Mouse (Mus musculus) midbrain, embryonic 14.5 days (tissue): ENCODE measurements around the gene Frrs1. TPM values are rescaled to one million over a fixed set of nuclear protein-coding genes. Genes with fewer than 3 reads are reported as not detected.
A peak's percentile ranks its signal among the peaks of the same experiment; 100 is the strongest.

Experiments used
- ATAC-seq: fragments of 200-750 bp; cut with Nextera tagmentation; 2 replicates; pipeline ENCODE4 v1.8.0; 2017; ENCODE audit warnings: moderate number of reproducible peaks, moderate library complexity; ENCODE audit not compliant: low FRiP score, low TSS enrichment
- DNase-seq: peaks from one replicate; pipeline ENCODE4 v3.0.0-alpha.2; 2015
- H3K27ac ChIP-seq: fragments of 300-500 bp; sonication (generic); replicated peaks from 2 replicates; pipeline ENCODE4 v1.5.1; 2014; ENCODE audit warnings: mild to moderate bottlenecking, low read depth, low read length, moderate library complexity
- H3K27me3 ChIP-seq: fragments of 300-500 bp; sonication (generic); 2 replicates; pipeline ENCODE4 v1.6.1; 2014; ENCODE audit warnings: low read length, control low read depth, mixed read lengths; ENCODE audit not compliant: control insufficient read depth, insufficient read depth
- H3K36me3 ChIP-seq: fragments of 300-500 bp; sonication (generic); 2 replicates; pipeline ENCODE4 v1.6.1; 2014; ENCODE audit warnings: low read length, control low read depth; ENCODE audit not compliant: control insufficient read depth, insufficient read depth
- H3K4me1 ChIP-seq: fragments of 300-500 bp; sonication (generic); 2 replicates; pipeline ENCODE4 v1.6.1; 2014; ENCODE audit warnings: mild to moderate bottlenecking, antibody characterized with exemption, low read length, control low read depth; ENCODE audit not compliant: control insufficient read depth, insufficient read depth
- H3K4me2 ChIP-seq: fragments of 300-500 bp; sonication (generic); 2 replicates; pipeline ENCODE4 v1.6.1; 2014; ENCODE audit warnings: mild to moderate bottlenecking, low read length, moderate library complexity
- H3K4me3 ChIP-seq: fragments of 300-500 bp; sonication (generic); replicated peaks from 2 replicates; pipeline ENCODE4 v1.5.1; 2014; ENCODE audit warnings: low read depth, low read length
- H3K9ac ChIP-seq: fragments of 300-500 bp; sonication (generic); replicated peaks from 2 replicates; pipeline ENCODE4 v1.6.1; 2014; ENCODE audit warnings: mild to moderate bottlenecking, low read length, moderate library complexity
- H3K9me3 ChIP-seq: fragments of 300-500 bp; sonication (generic); 2 replicates; pipeline ENCODE4 v1.6.1; 2016; ENCODE audit warnings: low read length, control low read depth, mixed read lengths; ENCODE audit not compliant: control insufficient read depth
- WGBS: fragments of 180-500 bp; shearing (Covaris S2); extraction: QIAGEN DNeasy Blood & Tissue Kit; methylation state at CpG from one replicate; pipeline ENCODE4 v1.1.7; 2014; 5-methylcytosine and 5-hydroxymethylcytosine counted together
- polyA plus RNA-seq: library from polyadenylated mRNA; unstranded; fragments of >200 nt; fragmentation: Nextera tagmentation; extraction: Ambion mirVana; gene quantifications from 2 replicates; pipeline ENCODE4 v1.2.1, GENCODE M21; 2014

Frrs1 gene
- polyA plus RNA-seq, 1 experiment from 2014 or later: 5.6 TPM

DNA sequence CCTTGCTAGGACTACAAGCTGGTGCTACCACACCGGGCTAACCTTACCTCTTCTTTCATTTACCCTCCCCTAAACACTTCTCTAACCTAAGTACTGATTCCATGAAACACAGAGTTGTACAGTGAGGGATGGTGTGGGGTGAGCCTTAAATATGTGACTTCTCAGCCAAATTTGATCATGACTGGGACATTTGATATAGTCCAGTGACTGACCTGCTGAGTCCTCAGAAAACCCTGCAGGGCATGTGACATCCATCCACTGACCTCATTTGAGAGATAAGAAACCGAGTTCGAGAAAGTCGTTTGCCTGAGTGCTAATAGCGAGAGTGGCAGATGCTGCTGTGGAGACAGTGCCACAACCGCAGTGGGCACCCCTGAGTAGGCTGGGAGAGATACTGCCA, 55.1 kb downstream of the Frrs1 start:
- ATAC-seq: no peak
- 94% methylated on average over 6 of the region's 6 CpGs for WGBS
- no peaks in the 10 kb centered on the region for H3K27me3 ChIP-seq

DNA sequence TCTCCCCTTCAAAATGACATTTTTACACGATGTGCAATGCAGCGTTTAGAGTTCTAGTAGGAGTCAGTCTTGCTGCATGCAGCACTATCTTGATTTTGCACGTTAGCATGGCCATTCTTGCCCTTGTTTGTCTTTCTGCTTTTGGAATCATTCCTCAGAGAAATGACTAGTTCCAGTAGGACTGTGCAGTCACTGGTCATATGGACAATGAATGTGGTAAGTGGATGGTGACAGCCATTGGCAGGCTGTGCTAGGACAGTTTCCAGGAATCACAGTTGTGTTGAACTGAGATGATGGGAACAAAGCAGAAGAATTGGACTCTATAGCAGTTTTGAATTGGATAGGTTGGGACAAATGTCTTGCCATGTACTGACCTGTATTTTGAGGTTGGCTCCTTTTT, 55.7 kb downstream of the Frrs1 start:
- H3K27ac ChIP-seq: no peak overlapping the region
- no peak for ATAC-seq

More for the DNA sequence above, 55.1 kb downstream of the Frrs1 start:
- Histone ChIP-seq H3K4me1 (no peaks in the 10 kb centered on the region), H3K4me2 (no peak overlapping the region), H3K36me3 (no peaks in the 10 kb centered on the region), H3K9ac (no peak overlapping the region), H3K9me3 (no peaks in the 10 kb centered on the region), H3K4me3 (no peak overlapping the region), H3K27ac (no peak overlapping the region)
- no peak for DNase-seq

DNA sequence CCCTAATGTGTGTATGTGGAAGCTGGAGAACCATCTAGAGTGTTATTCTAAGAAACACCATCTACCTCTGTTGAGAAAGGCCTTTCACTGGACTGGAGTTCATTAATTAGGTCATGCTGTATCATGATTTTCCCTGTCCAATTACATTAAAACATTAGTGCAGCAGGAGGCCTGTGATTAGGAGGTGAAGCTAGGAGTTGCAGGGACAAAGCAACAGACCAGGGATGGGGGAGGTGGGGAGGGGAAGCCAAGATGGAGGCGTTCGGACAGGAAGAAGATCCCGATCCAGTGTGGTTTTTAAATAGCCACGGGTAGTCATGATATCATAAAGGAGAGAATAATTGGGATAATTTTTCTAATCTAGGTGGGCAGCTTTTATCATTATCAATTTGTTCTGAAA, 57.8 kb downstream of the Frrs1 start:
- Histone ChIP-seq H3K4me2 (no peak overlapping the region), H3K4me3 (no peak overlapping the region), H3K27ac (no peak overlapping the region), H3K27me3 (no peaks in the 10 kb centered on the region), H3K36me3 (no peaks in the 10 kb centered on the region), H3K9me3 (no peaks in the 10 kb centered on the region), H3K4me1 (no peaks in the 10 kb centered on the region), H3K9ac (no peak overlapping the region)
- 93% methylated on average over 4 of the region's 4 CpGs for WGBS
- no peak for DNase-seq
- no peak for ATAC-seq

More for the DNA sequence above, 55.7 kb downstream of the Frrs1 start:
- Histone ChIP-seq H3K27me3 (no peaks in the 10 kb centered on the region), H3K9me3 (no peaks in the 10 kb centered on the region), H3K9ac (no peak overlapping the region), H3K4me1 (no peaks in the 10 kb centered on the region), H3K4me2 (no peak overlapping the region), H3K4me3 (no peak overlapping the region), H3K36me3 (no peaks in the 10 kb centered on the region)
- no peak for DNase-seq
- WGBS: 77% methylated on average over 3 of the region's 3 CpGs

DNA sequence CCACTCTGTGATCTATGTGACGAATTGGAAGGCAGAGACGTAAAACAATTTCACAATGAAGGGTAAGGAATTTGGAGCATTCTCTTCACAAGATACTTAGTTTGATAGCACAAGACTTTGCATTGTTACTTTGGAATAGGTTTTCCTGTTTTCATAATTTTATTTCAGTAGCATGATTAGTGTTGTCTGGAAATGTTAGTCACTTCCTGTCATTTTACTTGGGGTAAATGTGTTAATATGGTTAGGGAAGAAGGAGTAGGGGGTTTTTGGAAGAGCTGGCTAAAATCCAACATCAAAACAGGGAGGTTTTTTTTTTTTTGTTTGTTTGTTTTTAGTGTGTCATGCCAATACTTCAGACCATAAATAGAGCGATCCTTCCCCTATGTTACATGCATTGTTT, 62.3 kb downstream of the Frrs1 start:
- no peak overlapping the region for H3K9ac ChIP-seq
- 0 out of 2 replicates have a peak, but pooled peaks cover 4% of the 10 kb centered on the region for H3K36me3 ChIP-seq
- no peak overlapping the region for H3K4me3 ChIP-seq
- H3K4me2 ChIP-seq: no peak overlapping the region
- DNase-seq (no peak), ATAC-seq (no peak)
- H3K4me1 ChIP-seq: no peaks in the 10 kb centered on the region
- no peaks in the 10 kb centered on the region for H3K9me3 ChIP-seq
- WGBS: 86% methylated on average over 3 of the region's 3 CpGs
- no peak overlapping the region for H3K27ac ChIP-seq
- no peaks in the 10 kb centered on the region for H3K27me3 ChIP-seq

DNA sequence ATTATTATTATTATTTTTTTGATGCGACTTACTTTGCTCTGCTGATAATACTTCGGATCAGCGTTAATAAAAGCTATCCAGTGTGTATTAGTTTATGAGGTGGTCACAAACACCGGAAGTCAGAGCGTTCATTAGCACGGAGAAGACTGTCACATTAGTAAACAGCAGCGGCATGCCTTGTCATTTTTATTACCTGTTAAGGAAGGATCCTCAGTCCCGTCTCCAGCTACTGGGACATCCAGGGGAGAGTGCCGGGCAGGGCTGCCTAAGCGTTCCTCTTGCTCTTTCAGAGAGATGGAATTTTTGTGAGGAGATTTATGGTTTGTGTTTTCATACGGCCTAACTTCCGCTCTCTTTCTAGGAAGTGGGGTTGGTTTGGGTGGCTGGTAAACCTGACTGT, 63.8 kb downstream of the Frrs1 start:
- Histone ChIP-seq H3K9me3 (no peaks in the 10 kb centered on the region), H3K27ac (no peak overlapping the region), H3K36me3 (0 out of 2 replicates have a peak, but pooled peaks cover 4% of the 10 kb centered on the region), H3K4me2 (no peak overlapping the region), H3K4me3 (no peak overlapping the region), H3K4me1 (no peaks in the 10 kb centered on the region), H3K27me3 (no peaks in the 10 kb centered on the region), H3K9ac (no peak overlapping the region)
- DNase-seq (no peak), ATAC-seq (no peak)
- WGBS: 95% methylated on average over 12 of the region's 12 CpGs

DNA sequence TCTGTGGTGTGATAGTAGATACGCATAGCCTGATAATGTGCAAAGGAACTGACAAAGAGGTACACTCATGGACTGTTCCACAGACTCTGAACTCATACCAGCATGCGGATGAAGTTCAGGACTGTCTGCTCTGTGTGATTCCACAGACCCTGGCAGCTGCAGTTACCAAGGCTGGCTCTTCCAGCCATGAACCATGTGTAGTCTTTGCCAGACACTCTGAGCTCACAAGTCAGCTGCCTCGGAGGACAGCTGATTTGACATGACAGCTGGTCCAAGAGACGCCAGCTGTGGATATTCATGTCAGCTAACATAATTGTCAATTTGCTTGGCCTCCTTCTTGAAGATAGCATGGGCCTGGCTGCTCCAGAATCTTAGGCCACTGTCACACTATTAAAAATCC, 69.7 kb downstream of the Frrs1 start:
- no peaks in the 10 kb centered on the region for H3K36me3 ChIP-seq
- H3K4me3 ChIP-seq: no peak overlapping the region
- H3K4me2 ChIP-seq: no peak overlapping the region
- H3K9ac ChIP-seq: no peak overlapping the region
- ATAC-seq (no peak), DNase-seq (no peak)
- H3K27ac ChIP-seq: no peak overlapping the region
- no peaks in the 10 kb centered on the region for H3K27me3 ChIP-seq
- 81% methylated on average over 4 of the region's 4 CpGs for WGBS
- no peaks in the 10 kb centered on the region for H3K4me1 ChIP-seq
- no peaks in the 10 kb centered on the region for H3K9me3 ChIP-seq

DNA sequence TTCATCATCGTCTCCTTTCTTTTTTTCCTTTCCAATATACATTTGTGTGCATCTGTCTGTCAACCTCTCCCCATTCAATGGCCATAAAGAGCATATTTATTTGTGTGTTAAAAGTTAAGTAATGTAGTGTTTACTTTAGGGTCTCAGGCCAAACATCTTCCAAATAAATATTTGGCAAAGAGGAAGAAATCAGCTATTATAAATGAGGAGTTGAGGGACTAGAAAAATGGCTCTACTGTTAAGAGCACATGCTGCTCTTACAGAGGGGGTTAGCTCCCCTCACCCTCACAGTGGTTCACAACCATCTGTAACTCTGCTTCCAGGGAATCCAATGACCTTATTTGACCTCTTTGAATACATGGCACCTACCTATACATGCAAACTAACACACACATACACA, 73.9 kb downstream of the Frrs1 start:
- no peak overlapping the region for H3K27ac ChIP-seq
- H3K27me3 ChIP-seq: no peaks in the 10 kb centered on the region
- ATAC-seq (no peak), DNase-seq (no peak)
- no peak overlapping the region for H3K4me3 ChIP-seq
- no peak overlapping the region for H3K9ac ChIP-seq
- 95% methylated on average over 1 of the region's 1 CpGs for WGBS
- H3K4me2 ChIP-seq: no peak overlapping the region
- no peaks in the 10 kb centered on the region for H3K4me1 ChIP-seq
- H3K36me3 ChIP-seq: no peaks in the 10 kb centered on the region
- H3K9me3 ChIP-seq: no peaks in the 10 kb centered on the region

DNA sequence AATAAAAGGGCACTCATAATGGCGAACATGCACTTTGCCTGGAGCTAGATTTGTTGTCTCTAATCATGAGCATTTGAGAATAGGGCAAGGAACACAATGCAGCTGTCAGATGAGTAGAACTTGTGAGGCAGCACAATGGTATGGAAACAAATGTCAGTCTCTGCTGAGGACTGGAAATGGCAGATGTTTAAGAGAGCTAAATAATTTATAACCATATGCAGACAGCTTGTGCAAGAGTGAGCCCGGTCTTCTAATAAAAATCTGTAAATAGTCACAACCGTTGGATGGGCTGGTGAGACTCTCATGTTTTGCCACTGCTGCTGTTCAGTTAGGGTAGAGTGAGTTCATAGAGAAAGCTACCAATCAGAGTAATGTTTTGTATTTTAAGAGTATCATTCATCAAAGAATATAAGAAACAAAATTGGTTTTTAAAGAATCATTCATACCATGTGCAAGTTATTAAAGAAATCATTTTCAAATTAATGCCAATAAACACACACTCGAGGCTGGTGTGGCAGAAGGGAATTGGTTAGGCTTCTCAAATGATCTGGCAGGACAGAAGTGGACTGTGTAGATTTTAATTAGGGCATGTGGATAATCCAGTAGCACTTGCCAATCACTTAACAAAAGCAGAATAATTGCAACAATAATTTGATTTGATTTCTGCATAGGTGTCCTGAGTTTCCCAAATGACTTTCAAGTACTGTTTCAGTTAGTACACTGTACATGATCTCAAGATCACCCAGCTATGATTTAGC, 77.8 kb downstream of the Frrs1 start:
- no peak overlapping the region for H3K27ac ChIP-seq
- H3K36me3 ChIP-seq: no peaks in the 10 kb centered on the region
- no peak overlapping the region for H3K4me2 ChIP-seq
- no peaks in the 10 kb centered on the region for H3K4me1 ChIP-seq
- ATAC-seq (peak; percentile 53; the same call in 1 of the 2 replicates), DNase-seq (peak; percentile 19)
- H3K9me3 ChIP-seq: no peaks in the 10 kb centered on the region
- 50% methylated on average over 4 of the region's 4 CpGs for WGBS
- no peak overlapping the region for H3K4me3 ChIP-seq
- no peaks in the 10 kb centered on the region for H3K27me3 ChIP-seq
- no peak overlapping the region for H3K9ac ChIP-seq

DNA sequence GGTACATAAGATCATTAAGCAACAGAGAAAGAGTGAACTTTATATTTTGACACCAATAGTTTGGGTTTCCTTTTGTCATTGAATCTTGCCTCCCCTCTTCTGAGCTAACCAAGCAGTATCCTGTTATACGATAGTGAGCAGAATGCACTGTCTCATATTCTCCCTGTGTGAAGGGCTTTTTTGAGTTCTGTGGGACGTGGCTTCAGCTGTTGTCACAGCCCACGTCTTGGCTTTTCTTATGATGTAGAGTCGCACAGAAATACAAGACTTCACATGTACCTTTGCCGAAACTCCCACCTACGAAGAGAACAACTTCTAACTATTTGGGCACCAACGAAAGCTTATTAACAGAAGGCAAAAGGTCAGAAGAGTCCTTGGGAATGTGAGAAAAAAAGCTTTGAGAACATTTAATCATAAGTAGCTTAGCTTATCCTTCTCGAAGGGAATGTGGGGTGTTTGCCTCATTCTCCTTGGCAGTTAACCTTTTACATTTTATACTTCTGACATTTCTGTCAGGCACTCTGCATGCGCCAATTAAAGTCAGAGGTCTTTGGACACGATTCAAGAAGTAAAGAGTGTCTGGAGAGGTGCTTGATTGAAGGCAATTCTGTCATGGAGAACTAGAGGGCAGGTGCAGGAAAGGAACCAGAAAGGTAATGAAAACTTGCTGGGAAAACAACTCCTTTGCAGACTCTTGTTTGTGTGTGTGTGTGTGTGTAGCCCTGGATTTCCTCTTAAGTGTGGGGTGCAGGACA, 81.7 kb downstream of the Frrs1 start:
- H3K9ac ChIP-seq: no peak overlapping the region
- no peaks in the 10 kb centered on the region for H3K9me3 ChIP-seq
- ATAC-seq (no peak), DNase-seq (no peak)
- no peak overlapping the region for H3K4me2 ChIP-seq
- H3K27me3 ChIP-seq: no peaks in the 10 kb centered on the region
- H3K4me1 ChIP-seq: no peaks in the 10 kb centered on the region
- 80% methylated on average over 10 of the region's 10 CpGs for WGBS
- no peak overlapping the region for H3K4me3 ChIP-seq
- H3K27ac ChIP-seq: no peak overlapping the region
- H3K36me3 ChIP-seq: no peaks in the 10 kb centered on the region
